Mouse (Mus musculus): ENCODE measurements around the gene Rsu1.

DNA sequence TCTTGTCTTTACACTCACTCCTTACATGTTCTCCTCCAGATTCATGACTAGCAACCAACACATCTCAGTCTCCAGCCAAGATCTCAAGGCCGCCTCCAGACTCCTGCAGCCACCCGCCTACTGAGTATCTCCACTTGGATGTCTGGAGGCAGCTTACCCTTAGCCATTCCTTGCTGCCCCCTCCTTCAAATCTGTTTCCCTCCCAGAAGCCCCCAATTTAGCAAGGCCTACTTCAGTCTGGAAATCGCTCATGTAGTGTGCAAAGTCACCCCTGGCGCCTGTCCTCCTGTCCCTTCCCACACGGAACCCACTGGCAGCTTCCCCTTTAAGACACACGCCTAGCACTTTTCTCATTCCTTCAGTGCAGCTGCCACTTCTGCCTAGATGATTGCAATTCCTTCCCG is 167.4 kb downstream of the Rsu1 start:
- TF ChIP-seq CTCF (IDR thresholded peaks at IDR 0.05; ENCODE audit: extremely low read depth, insufficient read depth, low read length) (no peak), POLR2A (IDR thresholded peaks at IDR 0.05; ENCODE audit: extremely low read depth, insufficient read depth, low read length) (no peak)

Data from cortical plate, adult 2 months (tissue).